Mouse (Mus musculus) adrenal gland, adult 18-20 months (tissue): ENCODE measurements around the gene Gm42791. TPM values are rescaled to one million over a fixed set of nuclear protein-coding genes. Genes with fewer than 3 reads are reported as not detected.

ENCODE experiments used
- DNase-seq, 2 experiments: peaks; one replicate each; pipeline ENCODE4 v3.0.0; 2021 to 2022; ENCODE audit warnings: low spot score in 2 of 2
- total RNA-seq, 2 experiments: library from RNA; stranded (reverse); gene quantifications; 1 replicate in 1 of 2; 2 replicates in 1 of 2; pipeline ENCODE4 v1.2.3; 2021

Gm42791 gene
- total RNA-seq, 2 experiments from 2014 or later, result 3.4 to 8.0 TPM

- DNase-seq, result no peak
Observed at GRCm38 (mm10) chr5:148954314-148955060, 40.5 kb downstream of the Gm42791 start.

- no peak for DNase-seq
Observed at GRCm38 (mm10) chr5:148953098-148953497, 41.8 kb downstream of the Gm42791 start.

DNA sequence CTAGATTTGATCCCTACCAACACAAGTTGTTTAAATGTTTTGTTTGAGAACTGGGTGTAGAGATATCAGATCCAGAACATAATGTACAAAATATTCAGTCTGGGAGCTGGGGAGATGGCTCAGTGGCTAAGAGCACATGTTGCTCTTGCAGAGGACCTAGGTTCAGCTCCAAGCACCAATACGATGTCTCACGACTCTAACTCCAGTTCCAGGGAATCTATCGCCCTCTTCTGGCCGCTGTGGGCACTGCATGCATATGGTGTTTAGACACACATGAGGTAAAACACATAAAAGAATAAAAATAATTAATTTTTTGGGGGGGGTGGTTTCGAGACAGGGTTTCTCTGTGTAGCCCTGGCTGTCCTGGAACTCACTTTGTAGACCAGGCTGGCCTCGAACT is 42.5 kb downstream of the Gm42791 start:
- no peak for DNase-seq

GRCm38 (mm10) chr5:148951360-148951759 is 43.6 kb downstream of the Gm42791 start:
- no peak for DNase-seq

GRCm38 (mm10) chr5:148950064-148950463 is 44.9 kb downstream of the Gm42791 start:
- DNase-seq, result no peak

DNA sequence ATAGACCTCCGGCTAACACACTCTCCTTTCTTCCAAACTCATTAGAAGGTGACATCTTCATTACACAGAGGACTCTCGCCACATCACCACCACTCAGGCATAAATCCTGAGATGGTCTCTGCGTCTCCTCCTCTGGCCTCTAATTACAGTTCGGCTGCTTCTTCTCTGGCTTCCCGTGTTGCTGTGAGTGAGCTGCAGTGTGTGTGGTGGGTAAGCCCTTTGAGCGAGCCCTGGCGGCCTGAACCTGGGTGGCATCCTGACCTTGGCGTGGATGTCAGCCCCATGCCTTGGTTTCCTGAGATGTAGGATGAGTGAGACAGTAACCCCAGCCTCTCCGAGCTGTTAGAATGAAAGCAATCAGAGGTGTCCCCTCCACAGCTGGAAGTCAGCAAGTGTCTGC is 46.4 kb downstream of the Gm42791 start:
- no peak for DNase-seq

DNA sequence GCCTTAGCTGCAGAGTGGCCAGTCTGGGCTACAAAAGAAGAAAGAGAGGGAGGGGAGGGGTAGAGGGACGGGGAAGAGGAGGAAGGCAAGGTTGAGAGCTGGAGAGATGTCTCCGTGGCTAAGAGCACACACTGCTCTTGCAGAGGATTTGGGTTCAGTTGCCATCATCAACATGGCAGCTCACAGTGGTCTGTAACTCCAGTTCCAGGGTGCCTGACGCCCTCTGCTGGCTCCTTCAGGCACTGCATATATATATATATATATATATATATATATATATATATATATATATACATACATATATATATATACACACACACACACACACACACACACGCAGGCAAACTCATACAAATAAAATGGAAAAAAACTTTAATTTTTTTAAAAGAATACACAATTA is 47.5 kb downstream of the Gm42791 start:
- no peak for DNase-seq

- peak in 1 of 2 experiments; percentile 47 for DNase-seq
Observed at GRCm38 (mm10) chr5:148946787-148947186, 48.2 kb downstream of the Gm42791 start.

DNA sequence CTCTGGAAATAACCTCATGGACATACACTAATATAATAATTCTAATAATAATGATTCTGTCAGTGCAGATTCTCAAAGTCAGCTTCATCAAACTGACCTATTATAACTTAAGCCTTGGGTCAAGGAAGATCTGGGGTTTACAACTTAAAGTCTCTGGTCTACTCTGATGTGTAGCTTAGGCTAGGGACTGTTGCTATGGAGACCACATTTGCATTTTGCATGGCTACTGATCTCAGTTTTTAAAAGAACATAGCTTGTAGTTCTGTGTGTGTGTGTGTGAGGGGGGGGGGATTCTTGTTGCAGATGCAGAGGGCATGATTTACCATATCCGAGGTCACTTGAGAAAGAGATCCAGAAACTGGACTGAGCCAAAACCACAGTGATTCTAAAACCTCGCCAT is 49.2 kb downstream of the Gm42791 start:
- DNase-seq, result no peak

DNA sequence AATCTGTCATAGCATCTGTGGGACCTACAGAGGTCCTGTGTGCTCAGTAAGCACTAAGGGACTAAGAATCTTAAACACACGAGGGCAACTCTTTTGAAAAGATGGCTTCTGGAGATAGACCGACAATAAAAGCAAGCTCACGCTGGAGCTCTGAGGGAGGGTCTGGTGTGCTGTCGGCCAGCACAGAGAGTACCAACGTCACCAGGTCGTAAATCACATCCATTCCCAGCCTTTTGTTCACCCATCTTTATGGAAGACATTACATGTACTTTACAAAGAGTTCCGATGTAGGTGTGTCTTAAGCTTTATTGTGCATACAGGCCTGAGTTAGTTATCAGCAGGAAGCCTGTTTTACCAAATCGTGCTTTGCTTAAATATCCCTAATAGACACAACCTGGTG is 50.9 kb downstream of the Gm42791 start:
- DNase-seq, result no peak

GRCm38 (mm10) chr5:148943444-148943843 is 51.5 kb downstream of the Gm42791 start:
- no peak for DNase-seq

GRCm38 (mm10) chr5:148942957-148943356 is 52.0 kb downstream of the Gm42791 start:
- no peak for DNase-seq

DNA sequence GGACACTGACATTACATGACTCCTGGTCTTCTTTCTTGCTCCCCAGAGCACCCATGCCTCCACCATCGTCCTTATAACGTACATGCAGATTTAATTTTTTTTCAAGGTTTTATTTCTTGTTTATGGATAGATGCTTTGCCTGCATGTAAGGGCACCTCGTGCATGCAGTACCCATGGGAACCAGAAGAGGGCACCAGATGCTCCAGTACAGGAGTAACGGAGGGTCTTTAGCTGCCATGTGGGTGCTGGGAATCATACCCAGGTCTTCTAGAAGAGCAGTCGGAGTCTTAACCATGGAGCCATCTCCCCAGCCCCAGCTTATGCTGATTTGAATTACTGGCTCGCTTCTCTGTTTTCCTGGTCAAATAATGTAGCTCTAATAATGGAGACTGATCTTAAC is 52.6 kb downstream of the Gm42791 start:
- DNase-seq, result no peak

DNA sequence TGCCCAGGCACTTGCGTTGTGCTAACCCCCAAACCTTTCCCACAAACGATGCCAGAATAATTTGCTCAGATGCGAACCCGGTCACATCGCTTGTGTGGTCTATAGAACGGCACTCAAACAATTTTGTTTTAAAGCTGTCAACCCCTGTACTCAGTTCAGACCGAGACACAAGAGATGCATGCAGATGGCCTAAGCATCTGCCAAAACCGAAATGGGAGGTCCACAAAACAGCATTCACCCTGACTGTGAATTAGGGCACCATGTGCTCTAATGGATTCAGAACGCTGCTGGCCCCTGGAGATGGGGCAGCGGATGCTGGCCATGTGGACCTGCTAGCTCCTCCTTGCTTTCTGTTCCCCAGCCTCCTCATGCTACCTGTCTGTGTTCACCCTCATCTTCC is 53.1 kb downstream of the Gm42791 start:
- DNase-seq, result no peak

GRCm38 (mm10) chr5:148939948-148940382 is 55.0 kb downstream of the Gm42791 start:
- no peak for DNase-seq

- no peak for DNase-seq
Observed at GRCm38 (mm10) chr5:148936516-148936951, 58.4 kb downstream of the Gm42791 start.

DNA sequence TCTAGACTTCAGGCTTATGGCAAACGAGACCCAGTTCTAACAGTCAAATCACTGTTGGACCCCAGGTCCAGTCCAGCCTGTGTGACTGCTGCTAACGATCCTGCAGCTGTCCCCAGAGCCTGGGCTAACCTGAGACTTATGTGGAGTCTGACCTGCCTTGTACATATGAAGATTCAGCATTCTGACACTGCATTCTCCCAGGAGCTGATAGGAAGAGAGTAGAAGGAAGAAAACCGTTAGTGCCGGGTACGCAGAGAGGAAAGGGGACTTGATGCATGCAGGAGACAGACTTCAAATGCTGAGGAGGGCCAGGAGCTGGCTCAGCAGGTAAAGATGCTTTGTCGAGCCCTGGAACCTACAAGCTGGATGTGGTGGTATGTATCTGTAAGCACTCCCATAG is 59.1 kb downstream of the Gm42791 start:
- no peak for DNase-seq

DNA sequence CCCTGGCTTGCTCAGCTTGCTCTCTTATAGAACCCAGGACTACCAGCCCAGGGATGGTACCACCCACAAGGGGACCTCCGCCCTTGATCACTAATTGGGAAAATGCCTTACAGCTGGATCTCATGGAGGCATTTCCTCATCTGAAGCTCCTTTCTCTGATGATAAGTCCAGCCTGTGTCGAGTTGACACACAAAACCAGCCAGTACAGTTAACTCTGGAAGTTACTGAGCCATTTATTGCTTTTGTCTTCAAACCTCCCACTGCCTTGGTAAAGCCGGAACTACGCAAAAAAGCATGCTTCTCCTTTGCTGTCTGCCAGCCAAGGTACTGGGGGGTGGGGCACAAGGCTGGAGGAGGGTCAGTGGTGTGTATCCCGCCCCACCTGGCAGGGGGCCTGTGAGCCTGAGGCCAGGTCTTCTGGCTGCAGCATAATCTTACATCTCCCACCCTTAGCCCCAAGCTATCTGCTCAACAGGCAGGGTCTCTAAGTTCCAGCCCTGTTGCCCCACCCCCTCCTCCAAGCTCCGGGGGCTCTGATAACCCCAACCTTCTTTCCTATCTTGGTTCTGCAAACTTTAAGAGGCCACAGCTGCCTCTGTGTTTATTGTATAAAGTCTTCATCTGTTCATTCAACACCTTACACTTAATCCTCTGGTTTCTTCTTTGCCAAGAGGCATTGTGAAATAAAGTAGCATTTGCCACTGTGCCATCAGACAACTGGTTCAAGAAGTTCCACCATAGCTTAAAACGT is 59.7 kb downstream of the Gm42791 start:
- no peak for DNase-seq

- no peak for DNase-seq
Observed at GRCm38 (mm10) chr5:148934457-148934856, 60.5 kb downstream of the Gm42791 start.

- DNase-seq, result no peak
Observed at GRCm38 (mm10) chr5:148933767-148934166, 61.2 kb downstream of the Gm42791 start.

DNA sequence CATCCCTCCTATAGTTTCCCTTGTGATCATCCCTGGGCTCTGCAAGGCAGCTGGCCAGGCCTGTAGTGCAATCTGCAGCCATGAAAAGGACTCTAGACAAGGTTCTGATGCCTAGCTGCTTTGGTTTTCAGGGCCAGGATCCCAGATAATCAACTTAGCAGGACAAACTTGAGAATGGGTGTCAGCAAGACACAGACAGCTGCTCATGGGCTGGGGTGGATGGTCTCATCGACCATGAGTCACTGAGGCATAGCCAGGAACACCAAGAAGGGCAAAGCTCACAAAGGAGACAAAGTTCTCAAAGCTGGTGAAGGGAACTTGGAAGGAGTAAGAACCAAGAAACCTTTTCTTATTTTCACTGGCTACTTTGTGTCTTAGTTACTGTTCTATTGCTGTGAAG is 63.6 kb downstream of the Gm42791 start:
- no peak for DNase-seq

DNA sequence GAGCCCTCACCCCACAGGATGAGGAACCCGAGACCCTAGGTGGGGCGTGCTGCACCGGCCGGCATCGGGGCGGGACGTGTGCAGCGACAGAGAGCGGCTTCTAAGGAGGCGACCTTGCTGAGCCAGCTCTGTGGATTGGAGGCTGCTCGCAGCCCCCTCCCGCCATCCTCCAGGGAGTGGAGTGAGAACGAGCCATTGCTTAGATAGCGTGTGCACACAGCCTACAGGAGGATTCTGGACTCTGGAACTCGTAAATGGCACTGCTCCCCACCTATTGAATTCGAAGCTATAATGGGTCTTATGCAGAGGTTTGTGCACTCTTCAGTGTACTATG is 65.9 kb downstream of the Gm42791 start, which contains the start of gene Katnal1:
TSS of gene Katnal1 (minus strand) at position 205 of the 334 bp plus-strand sequence.
- DNase-seq, result no peak
